Mouse (Mus musculus): ENCODE results near the gene Gm45623.

Gene Gm45623

DNA sequence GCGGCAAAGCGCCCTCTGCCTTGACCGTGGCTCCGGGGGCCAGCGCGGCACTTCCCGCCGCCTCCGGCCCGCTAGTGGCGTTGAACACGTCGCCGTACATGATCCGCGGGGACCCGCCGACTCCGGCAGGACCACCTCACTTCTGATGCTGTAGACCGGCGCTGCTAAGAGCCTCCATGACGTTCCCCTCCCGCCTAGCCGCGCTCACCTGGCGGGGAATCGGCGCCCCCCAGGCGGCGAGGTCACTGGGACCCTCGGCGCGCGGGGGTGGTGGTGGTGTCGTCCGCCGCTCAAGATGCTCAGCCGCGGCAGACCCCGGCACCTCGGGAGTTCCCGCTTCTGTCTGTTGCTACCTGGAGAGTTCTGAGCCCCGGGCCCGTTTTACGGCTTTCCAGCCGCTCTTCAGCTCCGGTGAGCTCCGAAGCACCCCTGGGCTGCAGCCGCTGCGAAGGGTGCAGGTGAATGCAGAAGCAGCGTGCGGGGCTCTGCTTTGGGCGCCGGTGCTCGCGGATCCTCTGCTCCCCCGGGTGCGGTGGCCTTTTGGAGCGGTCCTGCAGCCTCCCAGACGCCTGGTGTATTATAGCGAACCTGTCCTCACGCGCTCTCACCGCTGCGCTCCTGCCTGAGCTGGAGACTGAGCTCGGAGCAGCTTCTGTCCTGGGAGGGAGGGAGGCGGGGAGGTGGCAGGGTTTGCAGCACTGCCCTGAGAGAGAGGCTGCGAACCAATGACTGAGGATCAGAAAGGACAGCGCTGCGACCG, at the start of gene Gm45623:
Gene Gm45623, minus strand, starts transcription at position 636 of the 760 bp plus-strand sequence.
- DNase-seq (ENCODE audit: low spot score) = no peak

DNA sequence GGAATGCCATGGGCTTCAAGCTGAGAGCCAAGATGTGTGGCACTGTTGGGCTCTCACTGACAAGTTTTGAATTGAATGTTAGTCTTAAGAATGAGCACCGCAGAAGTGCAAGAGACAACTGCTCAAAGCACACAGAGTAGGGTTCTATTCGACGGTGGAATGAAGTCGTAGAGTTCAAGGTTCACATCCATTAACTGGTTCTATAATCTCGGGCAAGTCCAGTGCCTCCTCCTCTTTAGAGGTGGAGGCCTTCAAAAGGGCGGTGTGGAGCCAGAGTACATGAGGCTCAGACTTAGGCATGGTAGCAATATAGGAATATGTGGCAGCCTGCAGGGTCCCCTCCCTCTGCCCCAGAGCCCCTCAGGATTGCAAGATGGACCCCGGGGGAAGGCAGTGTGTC, 43.8 kb upstream of the Gm45623 start:
- no peak for DNase-seq (ENCODE audit: low spot score)

GRCm38 (mm10) chr13:56795501-56795900, 41.9 kb upstream of the Gm45623 start:
- no peak for DNase-seq (ENCODE audit: low spot score)

- DNase-seq (ENCODE audit: low spot score) = no peak
Measured at GRCm38 (mm10) chr13:56794441-56794840, 40.8 kb upstream of the Gm45623 start.

- no peak for DNase-seq (ENCODE audit: low spot score)
Measured at GRCm38 (mm10) chr13:56792844-56793243, 39.2 kb upstream of the Gm45623 start.

- no peak for DNase-seq (ENCODE audit: low spot score)
Measured at GRCm38 (mm10) chr13:56790683-56791082, 37.1 kb upstream of the Gm45623 start.

- DNase-seq (ENCODE audit: low spot score) = no peak
Measured at GRCm38 (mm10) chr13:56782621-56783020, 29.0 kb upstream of the Gm45623 start.

DNA sequence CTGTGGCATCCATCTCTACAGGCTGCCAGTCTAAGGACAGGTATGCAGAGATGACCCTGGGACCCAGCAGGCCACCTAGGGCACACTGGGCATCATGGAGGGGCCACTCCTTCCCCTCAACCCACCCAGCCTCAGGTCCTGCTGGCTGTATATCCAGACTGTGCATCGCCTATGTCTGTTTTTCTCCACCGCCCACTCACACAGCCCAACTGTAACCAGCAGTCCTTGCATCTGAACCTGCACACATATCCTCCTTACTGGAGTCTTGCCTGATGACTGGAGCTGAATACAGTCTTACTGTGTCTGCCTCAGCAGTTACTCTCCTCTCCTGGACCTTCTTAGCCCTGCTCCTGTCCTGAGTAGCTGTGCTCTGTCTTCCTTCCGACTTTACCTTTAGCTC, 28.1 kb upstream of the Gm45623 start:
- no peak for DNase-seq (ENCODE audit: low spot score)

GRCm38 (mm10) chr13:56780746-56781469, 27.3 kb upstream of the Gm45623 start:
- DNase-seq (ENCODE audit: low spot score) = no peak

- no peak for DNase-seq (ENCODE audit: low spot score)
Measured at GRCm38 (mm10) chr13:56774304-56774703, 20.7 kb upstream of the Gm45623 start.

GRCm38 (mm10) chr13:56773262-56773870, 19.7 kb upstream of the Gm45623 start:
- DNase-seq (ENCODE audit: low spot score) = no peak

- DNase-seq (ENCODE audit: low spot score) = no peak
Measured at GRCm38 (mm10) chr13:56772592-56772991, 19.0 kb upstream of the Gm45623 start.

DNA sequence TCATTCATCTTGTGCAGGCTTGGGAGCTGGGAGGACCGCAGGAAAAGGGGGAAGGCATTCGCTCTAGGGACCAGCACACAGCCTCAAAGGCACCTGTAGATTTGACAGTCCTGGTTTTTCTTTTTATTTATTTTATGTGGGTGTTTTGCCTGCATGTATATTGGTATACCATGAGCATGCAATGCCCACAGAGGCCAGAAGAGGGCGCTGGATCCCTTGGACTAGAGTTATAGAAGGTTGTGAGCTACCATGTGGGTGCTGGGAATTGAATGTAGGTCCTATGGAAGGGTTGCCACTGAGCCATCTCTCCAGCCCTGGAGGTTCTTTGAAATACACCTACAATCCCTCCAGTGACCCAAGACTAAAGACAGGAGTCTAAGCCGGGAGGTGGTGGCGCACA, 17.2 kb upstream of the Gm45623 start:
- no peak for DNase-seq (ENCODE audit: low spot score)

- DNase-seq (ENCODE audit: low spot score) = no peak
Measured at GRCm38 (mm10) chr13:56770136-56770578, 16.5 kb upstream of the Gm45623 start.

DNA sequence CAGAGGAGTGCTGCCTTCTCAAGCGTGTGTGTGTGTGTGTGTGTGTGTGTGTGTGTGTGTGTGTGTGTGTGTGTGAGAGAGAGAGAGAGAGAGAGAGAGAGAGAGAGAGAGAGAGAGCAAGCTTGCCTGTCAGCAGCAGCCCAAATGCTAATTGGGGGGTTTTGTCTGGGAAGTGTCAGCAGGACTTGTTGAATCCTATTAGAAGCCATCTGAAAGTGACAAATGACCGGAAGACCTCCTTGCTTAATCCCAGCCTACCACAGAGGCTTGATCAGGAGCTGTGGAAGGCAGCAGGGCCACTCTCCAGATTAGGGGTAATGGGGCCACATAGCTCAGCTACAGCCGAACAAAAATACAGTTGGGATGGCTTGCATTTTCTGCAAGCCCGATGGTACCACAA, 15.8 kb upstream of the Gm45623 start:
- no peak for DNase-seq (ENCODE audit: low spot score)

- DNase-seq (ENCODE audit: low spot score) = no peak
Measured at GRCm38 (mm10) chr13:56766211-56766610, 12.6 kb upstream of the Gm45623 start.

- DNase-seq (ENCODE audit: low spot score) = no peak
Measured at GRCm38 (mm10) chr13:56765284-56766032, 11.8 kb upstream of the Gm45623 start.

DNA sequence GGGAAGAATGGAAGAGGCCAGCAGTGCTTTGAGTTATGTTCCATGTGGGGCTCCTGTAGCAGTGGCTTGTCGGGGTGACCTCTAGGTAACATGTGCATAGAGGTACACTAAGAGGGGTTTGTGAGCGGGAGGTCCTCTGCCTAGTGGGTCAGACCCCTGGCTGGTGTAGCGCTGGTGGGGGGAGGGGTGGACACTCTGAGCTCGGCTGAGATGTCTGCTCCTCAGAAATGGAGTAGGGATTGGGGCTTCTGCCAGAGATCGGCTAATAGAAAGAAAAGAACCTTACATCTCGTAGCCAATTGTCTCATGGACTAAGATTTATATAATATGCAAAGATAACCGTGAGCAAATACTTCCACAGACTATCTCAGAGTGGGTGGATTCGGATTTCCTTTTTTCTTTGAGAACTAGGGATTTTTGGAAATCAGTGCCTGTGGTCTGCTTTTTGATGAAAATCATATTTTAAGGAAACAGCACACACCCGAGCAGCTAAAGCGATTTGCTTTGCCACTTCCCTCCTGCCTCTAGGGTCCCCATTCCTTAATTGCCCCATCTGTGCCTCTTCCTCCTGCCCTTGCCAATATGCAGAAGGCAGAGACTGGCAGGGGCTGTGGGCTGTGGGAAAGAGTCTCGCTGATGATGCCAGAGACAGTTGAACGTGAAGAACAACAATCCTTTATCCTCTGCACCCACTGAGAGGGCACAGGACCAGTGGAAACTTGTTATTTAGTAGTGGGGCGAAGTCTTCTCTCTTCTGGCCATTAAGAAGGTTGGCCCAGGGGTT, 9.0 kb upstream of the Gm45623 start:
- no peak for DNase-seq (ENCODE audit: low spot score)

DNA sequence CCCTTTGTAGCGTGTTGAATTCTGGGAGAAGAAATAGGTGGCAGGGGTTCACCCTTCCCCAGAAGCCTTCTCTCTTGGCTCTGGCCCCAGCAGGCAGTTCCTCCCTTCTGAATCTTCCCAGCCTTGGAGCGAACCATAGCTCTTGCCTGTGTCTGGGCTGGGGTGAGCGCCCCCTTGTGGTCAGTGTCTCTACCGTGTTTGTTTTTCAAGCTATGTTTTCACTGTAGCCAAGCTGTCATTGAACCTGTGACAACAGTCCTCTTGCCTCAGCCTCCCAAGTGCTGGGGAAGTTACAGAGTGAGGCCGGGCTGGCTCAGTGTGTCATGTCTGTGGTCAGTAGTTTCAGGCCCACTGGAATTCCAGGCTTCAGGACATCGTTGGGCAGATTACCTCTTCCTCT, 4.9 kb upstream of the Gm45623 start:
- DNase-seq (ENCODE audit: low spot score) = peak; percentile 37

DNA sequence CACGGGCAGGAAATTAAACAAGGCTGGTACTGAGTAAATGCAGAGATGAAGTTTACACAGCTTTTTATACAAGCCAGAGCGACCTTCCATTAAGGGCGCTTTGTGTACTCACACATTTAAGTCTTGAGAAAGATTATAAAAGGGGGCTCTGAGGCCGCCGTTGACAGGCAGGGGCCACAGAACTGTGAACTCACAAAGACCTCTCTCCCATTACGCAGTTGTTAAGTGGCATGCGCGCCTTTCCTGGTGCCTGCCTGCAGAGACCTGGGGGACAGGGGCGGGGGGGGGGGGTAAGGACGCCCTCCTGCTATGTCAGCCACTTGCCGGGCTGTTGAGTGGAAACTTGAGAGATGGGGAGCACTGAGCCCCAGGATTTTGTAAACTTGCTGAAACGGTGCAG, 3.6 kb upstream of the Gm45623 start:
- no peak for DNase-seq (ENCODE audit: low spot score)

DNA sequence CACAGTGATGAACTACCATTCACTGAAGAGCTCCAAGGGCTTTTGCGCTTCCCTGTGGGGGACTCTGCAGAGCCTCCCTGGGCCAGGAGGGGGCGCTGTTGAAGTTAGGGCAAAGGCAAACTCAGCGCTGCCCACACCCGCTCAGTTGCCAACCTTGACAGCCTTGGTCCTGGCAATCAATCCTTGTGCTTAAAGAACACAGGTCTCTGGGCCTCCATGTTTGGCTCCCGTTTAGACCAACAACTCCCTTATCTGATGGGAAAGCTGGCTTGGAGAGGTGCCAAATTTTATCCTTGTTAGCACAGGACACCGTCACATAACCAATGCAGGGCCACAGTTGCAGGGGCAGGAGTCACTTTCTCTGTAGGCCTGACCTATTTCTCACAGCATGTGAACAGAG, 2.2 kb upstream of the Gm45623 start:
- DNase-seq (ENCODE audit: low spot score) = no peak
